Mouse (Mus musculus) hindbrain, embryonic 12.5 days (tissue): ENCODE data around the gene Actn4. TPM values are rescaled to one million over a fixed set of nuclear protein-coding genes. Genes with fewer than 3 reads are reported as not detected.
"Not testable (repeated sequence)": the region's sequence is repeated elsewhere in the genome, so short reads cannot be mapped to it uniquely, and the experiment has no call there.

Experiments used
- ATAC-seq: fragments of 200-750 bp; cut with Nextera tagmentation; 2 replicates; pipeline ENCODE4 v1.8.0; 2017; ENCODE audit warnings: moderate TSS enrichment; ENCODE audit not compliant: low FRiP score
- H3K27ac ChIP-seq: fragments of 300-500 bp; sonication (generic); 2 replicates; pipeline ENCODE4 v1.5.1; 2016; ENCODE audit warnings: mild to moderate bottlenecking
- H3K27me3 ChIP-seq: fragments of 300-500 bp; sonication (generic); 2 replicates; pipeline ENCODE4 v1.6.1; 2016; ENCODE audit warnings: mild to moderate bottlenecking
- H3K36me3 ChIP-seq: fragments of 300-500 bp; sonication (generic); 2 replicates; pipeline ENCODE4 v1.6.1; 2016; ENCODE audit warnings: mild to moderate bottlenecking
- H3K4me1 ChIP-seq: fragments of 300-500 bp; sonication (generic); 2 replicates; pipeline ENCODE4 v1.6.1; 2016
- H3K4me2 ChIP-seq: fragments of 300-500 bp; sonication (generic); replicated peaks from 2 replicates; pipeline ENCODE4 v1.6.1; 2016; ENCODE audit warnings: mild to moderate bottlenecking
- H3K4me3 ChIP-seq: fragments of 300-500 bp; sonication (generic); 2 replicates; pipeline ENCODE4 v1.5.1; 2016; ENCODE audit warnings: mild to moderate bottlenecking
- H3K9ac ChIP-seq: fragments of 300-500 bp; sonication (generic); 2 replicates; pipeline ENCODE4 v1.6.1; 2016; ENCODE audit warnings: mild to moderate bottlenecking, moderate library complexity
- H3K9me3 ChIP-seq: fragments of 300-500 bp; sonication (generic); replicated peaks from 2 replicates; pipeline ENCODE4 v1.6.1; 2016; ENCODE audit warnings: mild to moderate bottlenecking
- WGBS: fragments of 180-500 bp; shearing (Covaris S2); methylation state at CpG from one replicate; pipeline ENCODE4 v1.1.7; 2016; 5-methylcytosine and 5-hydroxymethylcytosine counted together
- polyA plus RNA-seq: library from polyadenylated mRNA; unstranded; fragments of >200 nt; fragmentation: Nextera tagmentation; extraction: Ambion mirVana; gene quantifications from 2 replicates; pipeline ENCODE4 v1.2.1, GENCODE M21; 2016

Actn4 gene
- polyA plus RNA-seq, 1 experiment from 2014 or later, result 200 TPM

DNA sequence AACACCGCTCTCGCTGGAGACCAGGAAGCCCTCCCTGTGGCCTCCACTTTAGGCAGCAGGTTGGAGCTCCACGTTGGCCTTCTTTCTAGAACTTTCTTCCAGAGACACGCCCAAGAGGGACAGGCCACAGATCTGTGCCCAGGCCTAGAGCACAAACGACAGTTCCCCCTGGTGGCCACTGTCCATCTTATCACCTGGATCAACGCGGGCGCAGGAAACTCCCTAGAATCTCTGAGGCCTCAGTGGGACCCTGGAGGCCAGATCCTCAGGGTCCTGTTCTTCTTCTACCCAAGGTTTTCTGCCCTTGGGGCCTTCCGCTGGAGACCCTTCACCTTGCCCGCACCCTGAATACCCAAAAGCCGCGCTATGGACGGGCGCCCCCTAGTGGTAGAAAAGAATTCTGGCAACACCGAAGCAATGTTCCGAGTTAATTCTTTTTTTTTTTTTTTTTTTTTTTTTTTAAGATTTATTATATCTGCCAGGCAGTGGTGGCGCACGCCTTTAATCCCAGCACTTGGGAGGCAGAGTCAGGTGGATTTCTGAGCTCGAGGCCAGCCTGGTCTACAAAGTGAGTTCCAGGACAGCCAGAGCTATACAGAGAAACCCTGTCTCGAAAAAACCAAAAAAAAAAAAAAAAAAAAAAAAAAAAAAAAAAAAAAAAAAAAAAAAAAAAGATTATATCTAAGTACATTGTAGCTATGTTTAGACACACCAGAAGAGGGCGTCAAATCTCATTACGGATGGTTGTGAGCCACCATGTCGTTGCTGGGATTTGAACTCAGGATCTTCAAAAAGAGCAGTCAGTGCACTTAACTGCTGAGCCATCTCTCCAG is 94.4 kb downstream of the Actn4 start:
- not testable (repeated sequence) for H3K4me3 ChIP-seq, H3K9ac ChIP-seq, ATAC-seq, H3K9me3 ChIP-seq, H3K36me3 ChIP-seq, H3K27ac ChIP-seq, H3K27me3 ChIP-seq
- 29% methylated on average over 23 of the region's 23 CpGs for whole genome bisulfite sequencing
- peaks cover 14% of the 10 kb centered on the region; the same call in 1 of the 2 replicates for H3K4me1 ChIP-seq
- 0 out of 2 replicates have a peak overlapping the region, but pooled peaks have one; percentile 11 for H3K4me2 ChIP-seq

GRCm38 (mm10) chr7:28866769-28867507 is 95.2 kb downstream of the Actn4 start:
- Histone ChIP-seq H3K9me3 (no peaks in the 10 kb centered on the region), H3K4me1 (peaks cover 14% of the 10 kb centered on the region; the same call in 1 of the 2 replicates), H3K27ac (no peak overlapping the region), H3K27me3 (0 out of 2 replicates have a peak, but pooled peaks cover 3% of the 10 kb centered on the region), H3K9ac (no peak overlapping the region), H3K36me3 (no peaks in the 10 kb centered on the region), H3K4me3 (no peak overlapping the region), H3K4me2 (no peak overlapping the region)
- WGBS, result 90% methylated on average over 28 of the region's 28 CpGs
- no peak for ATAC-seq

- 46% methylated on average over 33 of the region's 33 CpGs for WGBS
Measured at GRCm38 (mm10) chr7:28865481-28866300, 96.4 kb downstream of the Actn4 start.

DNA sequence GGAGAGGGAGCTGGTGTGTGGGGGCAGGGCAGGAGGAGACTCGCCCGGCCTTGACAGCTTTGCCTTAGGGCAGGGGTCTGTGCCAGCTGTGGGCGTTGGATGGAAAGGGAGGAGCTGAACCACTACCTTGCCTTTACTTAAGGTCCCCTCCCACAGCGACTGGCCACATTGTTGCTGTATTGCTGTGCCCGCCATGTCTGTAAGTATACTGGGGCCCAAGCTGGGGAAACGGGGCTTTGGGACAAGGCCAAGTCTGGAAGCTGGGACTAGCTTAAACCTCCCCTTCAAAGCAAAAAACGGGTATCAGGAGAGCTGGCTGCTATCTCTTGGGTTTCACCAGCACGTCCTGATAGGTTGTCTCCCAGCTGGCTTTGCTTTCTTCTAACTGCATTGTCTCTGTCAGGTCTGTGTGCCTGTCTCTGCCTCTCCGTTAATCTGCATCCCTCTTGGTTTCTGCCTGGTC is 97.8 kb downstream of the Actn4 start:
- H3K27ac ChIP-seq, result no peak overlapping the region
- no peak overlapping the region for H3K4me2 ChIP-seq
- H3K4me3 ChIP-seq, result no peak overlapping the region
- peaks cover 14% of the 10 kb centered on the region; the same call in 1 of the 2 replicates for H3K4me1 ChIP-seq
- 0 out of 2 replicates have a peak, but pooled peaks cover 3% of the 10 kb centered on the region for H3K27me3 ChIP-seq
- peaks cover 5% of the 10 kb centered on the region; the same call in 1 of the 2 replicates for H3K9me3 ChIP-seq
- H3K36me3 ChIP-seq, result no peaks in the 10 kb centered on the region
- no peak overlapping the region for H3K9ac ChIP-seq
- WGBS, result 48% methylated on average over 9 of the region's 9 CpGs
- no peak for ATAC-seq

More at GRCm38 (mm10) chr7:28865481-28866300, 96.4 kb downstream of the Actn4 start:
- Histone ChIP-seq H3K27me3 (0 out of 2 replicates have a peak, but pooled peaks cover 3% of the 10 kb centered on the region), H3K4me3 (peak overlapping the region; percentile 20), H3K4me1 (peaks cover 14% of the 10 kb centered on the region; the same call in 1 of the 2 replicates), H3K9ac (peak overlapping the region; percentile 51), H3K9me3 (peaks cover 4% of the 10 kb centered on the region; the same call in 1 of the 2 replicates), H3K27ac (no peak overlapping the region; the same call in 1 of the 2 replicates), H3K36me3 (no peaks in the 10 kb centered on the region), H3K4me2 (peak overlapping the region; percentile 51)
- ATAC-seq, result peak; percentile 43; the same call in 1 of the 2 replicates

- Histone ChIP-seq H3K9me3 (peaks cover 5% of the 10 kb centered on the region; the same call in 1 of the 2 replicates), H3K4me3 (no peak within 1 kb of the TSS), H3K4me1 (peaks cover 14% of the 10 kb centered on the region; the same call in 1 of the 2 replicates), H3K27ac (no peak within 1 kb of the TSS), H3K36me3 (no peaks in the 10 kb centered on the region), H3K9ac (no peak within 1 kb of the TSS), H3K27me3 (0 out of 2 replicates have a peak, but pooled peaks cover 3% of the 10 kb centered on the region), H3K4me2 (no peak within 1 kb of the TSS)
- ATAC-seq, result no peak
- WGBS, result 85% methylated on average over 6 of the region's 6 CpGs
Measured at GRCm38 (mm10) chr7:28863540-28863939, 98.6 kb downstream of the Actn4 start, which contains the start of gene Lgals7. Gene Lgals7, plus strand, starts transcription at chr7:28863853.

DNA sequence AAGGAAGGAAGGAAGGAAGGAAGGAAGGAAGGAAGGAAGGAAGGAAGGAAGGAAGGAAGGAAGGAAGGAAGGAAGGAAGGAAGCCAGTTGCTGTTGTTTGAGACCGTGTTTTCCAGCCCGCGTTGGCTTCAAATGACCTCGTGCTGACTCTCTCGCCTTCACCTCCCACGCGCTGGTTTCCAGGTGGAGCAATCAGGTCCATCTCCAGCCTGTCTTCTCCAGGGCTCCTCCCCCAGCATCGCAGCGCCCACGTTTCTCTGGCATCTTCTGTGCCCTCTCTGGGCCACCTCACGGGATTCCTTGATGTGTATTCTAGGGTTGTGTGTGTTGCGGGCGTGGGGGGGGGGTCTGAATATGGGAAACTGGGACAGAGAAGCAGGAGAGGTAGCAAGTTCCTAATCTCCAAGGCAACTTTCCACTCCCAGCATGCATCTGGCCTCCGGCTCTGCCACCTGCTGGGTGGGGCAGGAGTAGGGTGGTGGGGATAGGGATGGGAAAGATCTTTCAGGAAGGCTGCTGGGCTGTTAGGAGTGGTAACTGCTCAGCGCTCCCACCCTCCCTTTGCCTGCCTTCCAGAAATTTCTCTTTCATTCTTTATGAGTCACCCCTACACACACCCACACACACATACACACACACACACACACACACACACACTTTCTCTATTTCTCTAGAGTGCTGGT is 99.2 kb downstream of the Actn4 start:
- Histone ChIP-seq H3K4me3 (no peak overlapping the region), H3K36me3 (no peaks in the 10 kb centered on the region), H3K9me3 (peaks cover 5% of the 10 kb centered on the region; the same call in 1 of the 2 replicates), H3K9ac (no peak overlapping the region), H3K27ac (no peak overlapping the region), H3K4me2 (no peak overlapping the region), H3K27me3 (0 out of 2 replicates have a peak, but pooled peaks cover 3% of the 10 kb centered on the region), H3K4me1 (peaks cover 14% of the 10 kb centered on the region; the same call in 1 of the 2 replicates)
- ATAC-seq, result no peak
- WGBS, result 83% methylated on average over 15 of the region's 15 CpGs

GRCm38 (mm10) chr7:28860898-28861297 is 101.2 kb downstream of the Actn4 start:
- H3K27me3 ChIP-seq, result 0 out of 2 replicates have a peak, but pooled peaks cover 3% of the 10 kb centered on the region
- ATAC-seq, result no peak
- H3K9ac ChIP-seq, result no peak overlapping the region

GRCm38 (mm10) chr7:28859953-28860352 is 102.2 kb downstream of the Actn4 start:
- H3K27me3 ChIP-seq, result 0 out of 2 replicates have a peak, but pooled peaks cover 3% of the 10 kb centered on the region
- ATAC-seq, result no peak
- peaks cover 6% of the 10 kb centered on the region; the same call in 1 of the 2 replicates for H3K4me1 ChIP-seq
- no peak overlapping the region for H3K9ac ChIP-seq
- WGBS, result 90% methylated on average over 2 of the region's 2 CpGs
- no peak overlapping the region for H3K4me2 ChIP-seq
- no peaks in the 10 kb centered on the region for H3K36me3 ChIP-seq
- H3K9me3 ChIP-seq, result peaks cover 5% of the 10 kb centered on the region; the same call in 1 of the 2 replicates
- H3K4me3 ChIP-seq, result no peak overlapping the region
- H3K27ac ChIP-seq, result no peak overlapping the region

More at GRCm38 (mm10) chr7:28860898-28861297, 101.2 kb downstream of the Actn4 start:
- WGBS, result 88% methylated on average over 6 of the region's 6 CpGs
- no peaks in the 10 kb centered on the region for H3K36me3 ChIP-seq
- peaks cover 5% of the 10 kb centered on the region; the same call in 1 of the 2 replicates for H3K9me3 ChIP-seq
- H3K4me3 ChIP-seq, result no peak overlapping the region
- no peak overlapping the region for H3K4me2 ChIP-seq
- no peak overlapping the region for H3K27ac ChIP-seq
- H3K4me1 ChIP-seq, result peaks cover 10% of the 10 kb centered on the region; the same call in 1 of the 2 replicates

DNA sequence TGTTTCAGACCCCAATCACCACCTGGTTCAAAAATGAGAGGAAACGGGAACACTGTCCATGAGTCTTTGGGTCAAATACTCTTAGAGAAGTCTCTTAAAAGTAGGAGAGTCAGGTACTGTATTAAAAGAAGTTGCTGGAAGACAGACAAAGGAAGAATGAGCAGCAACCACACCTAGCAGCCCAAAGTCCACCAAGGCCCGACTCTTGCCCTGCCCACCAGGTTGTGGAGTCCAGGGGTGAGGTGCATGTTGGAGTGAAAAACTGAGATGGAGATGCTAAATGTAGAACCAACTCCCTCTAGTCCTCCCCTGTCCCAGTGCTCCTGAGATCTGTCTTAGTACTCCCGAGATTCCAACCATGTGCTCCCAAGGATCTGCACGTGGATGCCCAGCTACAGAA is 111.5 kb downstream of the Actn4 start:
- 79% methylated on average over 4 of the region's 4 CpGs for WGBS
- Histone ChIP-seq H3K4me2 (no peak overlapping the region), H3K36me3 (no peaks in the 10 kb centered on the region), H3K9me3 (no peaks in the 10 kb centered on the region), H3K4me3 (no peak overlapping the region), H3K27ac (no peak overlapping the region), H3K4me1 (no peaks in the 10 kb centered on the region), H3K9ac (no peak overlapping the region), H3K27me3 (no peaks in the 10 kb centered on the region)
- ATAC-seq, result no peak

DNA sequence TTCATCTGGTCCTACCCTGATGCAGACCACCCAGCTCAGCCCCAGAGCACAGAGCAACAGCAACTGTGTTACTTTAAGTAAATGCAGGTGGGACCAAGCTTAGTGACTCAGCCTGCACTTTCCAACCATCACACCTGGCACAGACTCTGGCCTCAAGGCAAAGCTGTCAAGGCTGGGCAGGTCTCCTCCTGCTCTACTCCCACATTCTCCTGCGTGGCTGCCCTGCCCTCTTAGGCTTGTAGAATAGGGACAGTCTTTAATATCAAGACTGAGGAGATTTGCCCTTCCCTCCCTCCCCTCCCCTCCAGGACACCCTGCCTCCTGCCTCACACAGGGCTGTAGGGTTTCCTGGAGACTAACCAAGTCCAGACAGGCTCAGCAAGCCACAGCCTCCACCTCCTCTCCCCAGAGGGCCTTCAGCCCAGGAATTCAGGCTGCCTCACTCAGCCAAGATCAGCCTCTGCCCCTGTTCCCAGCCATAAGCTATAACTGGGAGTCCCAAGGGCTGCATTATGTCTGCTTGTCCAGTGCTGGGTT is 112.4 kb downstream of the Actn4 start:
- Histone ChIP-seq H3K9me3 (0 out of 2 replicates have a peak, but pooled peaks cover under 1% of the 10 kb centered on the region), H3K9ac (no peak overlapping the region), H3K4me2 (no peak overlapping the region), H3K36me3 (no peaks in the 10 kb centered on the region), H3K27ac (no peak overlapping the region), H3K4me1 (no peaks in the 10 kb centered on the region), H3K4me3 (no peak overlapping the region), H3K27me3 (no peaks in the 10 kb centered on the region)
- 53% methylated on average over 1 of the region's 1 CpGs for WGBS
- no peak for ATAC-seq
